Mouse (Mus musculus) spleen, embryonic (tissue): ENCODE data around the gene Lpp.

Experiments
- CTCF ChIA-PET: fragments of 350-600 bp; sonication (Branson Sonifier 250); formaldehyde crosslinking; loops from one replicate; lab custom pipeline; 2022; lab: Charles Lee

The Lpp gene

GRCm38 (mm10) chr16:24607896-24608457 is 214.7 kb downstream of the Lpp start:
- CTCF ChIA-PET, result no interaction called here

- CTCF ChIA-PET, result no interaction called here
Measured at GRCm38 (mm10) chr16:24619458-24619857, 226.2 kb downstream of the Lpp start.

GRCm38 (mm10) chr16:24620021-24620420 is 226.7 kb downstream of the Lpp start:
- CTCF ChIA-PET, result no interaction called here

GRCm38 (mm10) chr16:24622226-24623194 is 229.2 kb downstream of the Lpp start:
- CTCF ChIA-PET, result interaction anchor here (0.7 to 1.0 kb wide), 3 partner anchors 22 to 51 kb away, joined by 3 to 6 read pairs (median 5); no protein-coding TSS in a partner anchor

- CTCF ChIA-PET, result no interaction called here
Measured at GRCm38 (mm10) chr16:24624335-24624734, 231.0 kb downstream of the Lpp start.

GRCm38 (mm10) chr16:24625576-24625975 is 232.3 kb downstream of the Lpp start:
- CTCF ChIA-PET, result no interaction called here

GRCm38 (mm10) chr16:24628779-24629178 is 235.5 kb downstream of the Lpp start:
- CTCF ChIA-PET, result no interaction called here

GRCm38 (mm10) chr16:24629218-24630172 is 236.2 kb downstream of the Lpp start:
- CTCF ChIA-PET, result interaction anchor here (0.6 kb wide), 1 partner anchor 20 kb away, joined by 12 read pairs; no protein-coding TSS in a partner anchor

GRCm38 (mm10) chr16:24635381-24635919 is 242.1 kb downstream of the Lpp start:
- CTCF ChIA-PET, result no interaction called here

- CTCF ChIA-PET, result no interaction called here
Measured at GRCm38 (mm10) chr16:24636894-24637293, 243.6 kb downstream of the Lpp start.

GRCm38 (mm10) chr16:24641003-24641797 is 247.9 kb downstream of the Lpp start:
- CTCF ChIA-PET, result no interaction called here

- CTCF ChIA-PET, result no interaction called here
Measured at GRCm38 (mm10) chr16:24643024-24643635, 249.8 kb downstream of the Lpp start.

GRCm38 (mm10) chr16:24644154-24644553 is 250.8 kb downstream of the Lpp start:
- CTCF ChIA-PET, result no interaction called here

- CTCF ChIA-PET, result no interaction called here
Measured at GRCm38 (mm10) chr16:24644760-24645406, 251.6 kb downstream of the Lpp start.

- CTCF ChIA-PET, result no interaction called here
Measured at GRCm38 (mm10) chr16:24645906-24646603, 252.7 kb downstream of the Lpp start.

GRCm38 (mm10) chr16:24651655-24652654 is 258.6 kb downstream of the Lpp start:
- CTCF ChIA-PET, result no interaction called here

- CTCF ChIA-PET, result interaction anchor here (0.5 kb wide), 1 partner anchor 150 kb away, joined by 8 read pairs; no protein-coding TSS in a partner anchor
Measured at GRCm38 (mm10) chr16:24653041-24653440, 259.7 kb downstream of the Lpp start.

GRCm38 (mm10) chr16:24655116-24655515 is 261.8 kb downstream of the Lpp start:
- CTCF ChIA-PET, result no interaction called here
